Mouse (Mus musculus) C2C12 (cell line): ENCODE data around the gene Gimap3. TPM values are rescaled to one million over a fixed set of nuclear protein-coding genes. Genes with fewer than 3 reads are reported as not detected.
A peak's percentile ranks its signal among the peaks of the same experiment; 100 is the strongest.

Experiments
- H3K27me3 ChIP-seq: one replicate; pipeline ENCODE4 v1.6.1; 2011; ENCODE audit not compliant: control insufficient read depth, insufficient read depth, insufficient read length
- H3K36me3 ChIP-seq: one replicate; pipeline ENCODE4 v1.6.1; 2011; ENCODE audit not compliant: control insufficient read depth, insufficient read depth
- H3K4me3 ChIP-seq: one replicate; pipeline ENCODE4 v1.5.1; 2011; ENCODE audit warnings: mild to moderate bottlenecking, control low read depth; ENCODE audit not compliant: poor library complexity, insufficient read depth, severe bottlenecking
- H3K79me2 ChIP-seq: one replicate; pipeline ENCODE4 v1.6.1; 2011; ENCODE audit not compliant: control insufficient read depth, insufficient read depth
- H3K79me3 ChIP-seq: one replicate; pipeline ENCODE4 v1.6.1; 2011; ENCODE audit warnings: low read depth, control low read depth
- H3ac ChIP-seq: one replicate; pipeline ENCODE3; 2011; ENCODE audit warnings: low read depth; ENCODE audit not compliant: control insufficient read depth, insufficient read length
- CEBPB ChIP-seq: IDR thresholded peaks from one replicate; pipeline ENCODE4 v1.6.1; 2011; ENCODE audit warnings: low read depth, mild to moderate bottlenecking, control low read depth, moderate library complexity
- CTCF ChIP-seq: IDR thresholded peaks from one replicate; pipeline ENCODE4 v1.5.1; 2011; ENCODE audit not compliant: control insufficient read depth, insufficient read depth, insufficient read length
- FOSL1 ChIP-seq: IDR thresholded peaks from one replicate; pipeline ENCODE4 v1.8.0; 2011; ENCODE audit warnings: mild to moderate bottlenecking, low read length; ENCODE audit not compliant: poor library complexity, insufficient read depth, severe bottlenecking
- MAX ChIP-seq: IDR thresholded peaks from one replicate; pipeline ENCODE4 v1.6.1; 2011; ENCODE audit warnings: mild to moderate bottlenecking, control low read depth
- MYOD1 ChIP-seq: IDR thresholded peaks from one replicate; pipeline ENCODE4 v1.6.1; 2011; ENCODE audit warnings: low read depth; ENCODE audit not compliant: control insufficient read depth, insufficient read length
- MYOG ChIP-seq: IDR thresholded peaks from one replicate; pipeline ENCODE4 v1.6.1; 2011; ENCODE audit not compliant: control insufficient read depth, insufficient read length; ENCODE audit errors: extremely low read depth
- USF1 ChIP-seq: IDR thresholded peaks from one replicate; pipeline ENCODE4 v1.6.1; 2011; ENCODE audit warnings: low read depth, mild to moderate bottlenecking, control low read depth, moderate library complexity
- long read RNA-seq, 2 experiments: library from polyadenylated mRNA; unstranded; transcript quantifications; one replicate each; pipeline ENCODE4 v2.0.0; 2019 to 2020
- polyA plus RNA-seq: library from polyadenylated mRNA; unstranded; fragments of >200 nt; fragmentation: generic; extraction: Trizol; gene quantifications from one replicate; pipeline ENCODE4 v1.2.1, GENCODE M21; 2012; ENCODE audit warnings: missing spikeins

Gene Gimap3
- not detected for polyA plus RNA-seq
- long read RNA-seq, experiment 1, result 0 reads
- long read RNA-seq, experiment 2, result 0 reads

DNA sequence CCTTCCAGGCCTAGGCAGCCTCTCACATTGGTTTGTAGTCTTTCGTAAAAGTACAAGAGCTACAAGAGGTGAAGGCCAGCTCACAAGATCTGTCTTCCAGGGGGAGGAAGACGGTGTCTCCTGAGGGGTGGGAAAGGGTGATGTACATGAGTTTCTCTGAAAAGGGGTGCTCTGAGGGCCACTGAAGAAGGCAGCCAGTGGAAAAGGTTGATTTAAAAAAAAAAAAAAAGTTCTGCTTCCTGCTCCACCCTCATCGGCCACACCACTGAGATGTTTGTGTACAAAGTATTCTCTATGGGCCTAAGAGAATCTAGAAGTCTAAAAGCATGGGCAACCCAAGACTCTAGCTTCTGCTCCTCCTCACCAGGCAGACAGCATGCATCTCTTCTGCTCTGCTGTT lies at the start of gene Gimap3:
Gene Gimap3, minus strand, starts transcription at position 156 of the 400 bp plus-strand sequence.
- Histone ChIP-seq H3ac (no peak within 1 kb of the TSS), H3K36me3 (no peaks in the 10 kb centered on the region), H3K27me3 (no peaks in the 10 kb centered on the region), H3K79me2 (no peaks in the 10 kb centered on the region), H3K4me3 (no peak within 1 kb of the TSS), H3K79me3 (no peaks in the 10 kb centered on the region)
- TF ChIP-seq MAX (no peak), MYOG (no peak), FOSL1 (no peak), USF1 (no peak), MYOD1 (no peak), CTCF (no peak), CEBPB (no peak)

DNA sequence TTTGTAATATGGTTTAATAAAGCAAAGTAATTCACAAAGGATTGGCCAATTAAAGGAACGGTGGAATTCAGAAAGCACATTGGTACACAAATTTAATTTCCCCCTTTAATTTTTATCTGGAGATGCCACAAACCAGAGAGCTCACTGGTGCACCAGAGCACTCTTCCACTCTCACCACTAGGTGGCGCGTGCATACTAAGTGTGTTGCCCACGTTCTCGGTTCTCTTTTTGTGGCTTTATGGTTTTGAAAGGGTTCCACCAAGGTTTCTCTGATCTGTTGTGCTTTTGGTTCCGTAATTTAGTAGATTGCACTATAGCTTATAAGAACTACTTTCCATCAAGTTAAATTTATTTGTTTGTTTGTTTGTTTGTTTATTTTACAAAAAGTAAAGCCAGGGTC lies 47.2 kb upstream of the Gimap3 start:
- H3K36me3 ChIP-seq, result no peaks in the 10 kb centered on the region
- no peak overlapping the region for H3K4me3 ChIP-seq
- H3K79me2 ChIP-seq, result no peaks in the 10 kb centered on the region
- H3ac ChIP-seq, result no peak overlapping the region
- TF ChIP-seq MYOD1 (no peak), CTCF (peak; percentile 25)
- H3K79me3 ChIP-seq, result no peaks in the 10 kb centered on the region
- no peaks in the 10 kb centered on the region for H3K27me3 ChIP-seq

DNA sequence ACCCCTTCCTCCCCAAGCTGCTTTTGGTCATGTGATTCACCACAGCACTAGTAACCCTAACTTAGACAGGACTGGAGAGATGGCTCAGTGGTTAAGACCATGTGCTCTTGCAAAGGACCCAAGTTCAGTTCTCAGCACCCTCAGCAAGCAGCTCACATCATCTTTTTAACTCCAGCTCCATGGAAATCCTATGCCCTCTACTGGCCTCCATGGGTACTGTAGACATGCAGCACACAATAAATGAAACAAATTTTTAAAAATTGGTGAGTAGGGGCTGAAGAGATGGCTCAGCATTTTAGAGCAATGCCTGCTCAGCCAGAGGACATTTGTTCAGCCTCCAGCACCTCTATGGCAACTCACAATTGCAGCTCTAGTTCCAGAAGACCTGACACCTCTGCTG lies 44.4 kb upstream of the Gimap3 start:
- Histone ChIP-seq H3K79me3 (no peaks in the 10 kb centered on the region), H3K36me3 (no peaks in the 10 kb centered on the region), H3K79me2 (no peaks in the 10 kb centered on the region), H3ac (no peak overlapping the region), H3K27me3 (no peaks in the 10 kb centered on the region), H3K4me3 (no peak overlapping the region)
- TF ChIP-seq FOSL1 (no peak), CTCF (no peak)

DNA sequence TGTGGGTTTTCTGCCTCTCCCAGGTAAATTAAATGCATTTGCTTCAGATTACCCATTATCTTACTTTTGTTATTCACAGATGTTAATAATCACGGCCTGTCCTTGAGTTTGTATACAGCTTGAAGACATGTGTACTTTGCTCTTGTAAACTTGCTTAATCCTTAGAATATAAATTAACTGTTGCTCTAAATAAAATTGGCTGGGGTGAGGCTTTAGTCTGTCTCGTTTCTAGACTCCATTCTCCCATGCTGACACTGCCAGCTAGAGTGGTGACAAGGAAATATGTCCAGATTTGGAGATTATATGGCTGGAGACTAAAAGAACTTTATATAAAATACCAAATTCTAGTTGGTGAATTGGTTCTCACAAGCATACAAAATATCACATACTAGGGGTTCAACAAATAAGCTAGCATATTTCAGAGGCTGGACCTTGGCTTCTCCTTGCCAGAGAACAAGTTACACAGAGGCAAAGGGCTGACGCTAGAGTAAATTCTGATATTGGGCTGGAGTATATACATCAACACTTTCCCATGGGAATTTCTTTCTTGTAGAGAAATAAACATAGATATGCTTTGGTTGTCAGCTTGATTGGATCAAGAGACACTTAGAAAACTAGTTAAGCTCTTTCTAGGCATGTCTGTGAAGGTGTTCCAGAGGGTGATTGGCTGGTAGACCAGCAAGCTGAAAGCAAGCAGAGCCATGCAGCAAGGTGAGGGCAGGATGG lies 39.0 kb upstream of the Gimap3 start:
- Histone ChIP-seq H3ac (no peak overlapping the region), H3K79me2 (no peaks in the 10 kb centered on the region), H3K4me3 (no peak overlapping the region), H3K79me3 (no peaks in the 10 kb centered on the region), H3K27me3 (no peaks in the 10 kb centered on the region), H3K36me3 (no peaks in the 10 kb centered on the region)
- TF ChIP-seq FOSL1 (no peak), MYOD1 (no peak), USF1 (no peak), MYOG (no peak), CTCF (no peak)

DNA sequence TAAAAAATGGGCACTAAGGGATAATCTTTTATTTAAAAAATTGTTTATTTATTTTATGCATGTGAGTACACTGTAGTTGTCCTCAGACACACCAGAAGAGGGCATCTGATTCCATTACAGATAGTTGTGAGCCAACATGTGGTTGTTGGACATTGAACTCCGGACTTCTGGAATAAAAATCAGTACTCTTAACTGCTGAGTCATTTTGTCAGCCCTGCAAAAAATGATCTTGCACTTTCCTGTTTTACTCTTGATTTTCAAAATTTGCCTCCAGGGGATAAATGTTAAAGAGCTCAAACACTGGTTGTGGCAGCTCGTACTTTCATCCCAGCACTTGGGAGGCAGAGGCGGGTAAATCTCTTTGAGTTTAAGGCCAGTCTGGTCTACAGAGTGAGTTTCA lies 36.1 kb upstream of the Gimap3 start:
- no peaks in the 10 kb centered on the region for H3K79me2 ChIP-seq
- H3K36me3 ChIP-seq, result no peaks in the 10 kb centered on the region
- no peak overlapping the region for H3K4me3 ChIP-seq
- H3ac ChIP-seq, result no peak overlapping the region
- no peaks in the 10 kb centered on the region for H3K79me3 ChIP-seq
- no peak for TF ChIP-seq MAX
- no peak for TF ChIP-seq CEBPB
- no peak for TF ChIP-seq MYOD1
- TF ChIP-seq CTCF, result no peak
- no peak for TF ChIP-seq FOSL1
- TF ChIP-seq MYOG, result no peak
- no peak for TF ChIP-seq USF1
- no peaks in the 10 kb centered on the region for H3K27me3 ChIP-seq

DNA sequence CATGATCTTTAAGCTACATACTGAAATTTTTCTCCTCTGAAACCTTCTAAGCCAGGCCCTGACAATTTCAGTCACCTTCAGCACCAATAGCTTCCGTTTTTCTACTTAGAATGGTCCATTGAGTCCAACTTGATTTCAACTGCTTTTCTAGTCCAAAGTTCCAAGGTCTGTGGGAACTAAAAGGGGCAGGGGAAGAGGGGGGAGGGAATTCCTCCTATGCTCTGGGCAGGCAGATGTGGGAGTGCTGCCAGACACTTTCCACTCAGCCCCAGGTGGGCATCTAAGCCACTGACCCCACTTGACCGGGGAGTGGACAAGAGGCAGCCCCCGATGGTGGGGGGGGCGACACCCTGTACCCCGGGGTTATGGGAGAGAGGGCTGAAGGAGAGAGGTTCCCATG lies 33.7 kb upstream of the Gimap3 start:
- Histone ChIP-seq H3ac (no peak overlapping the region), H3K4me3 (no peak overlapping the region), H3K27me3 (no peaks in the 10 kb centered on the region), H3K79me3 (no peaks in the 10 kb centered on the region), H3K79me2 (no peaks in the 10 kb centered on the region), H3K36me3 (no peaks in the 10 kb centered on the region)
- TF ChIP-seq MAX, result no peak
- no peak for TF ChIP-seq FOSL1
- TF ChIP-seq CTCF, result no peak
- TF ChIP-seq USF1, result no peak
- TF ChIP-seq CEBPB, result no peak
- TF ChIP-seq MYOD1, result no peak
- no peak for TF ChIP-seq MYOG
